Mouse (Mus musculus): ENCODE measurements around the gene Ankrd33. TPM values are rescaled to one million over a fixed set of nuclear protein-coding genes. Genes with fewer than 3 reads are reported as not detected.

The Ankrd33 gene
- polyA plus RNA-seq, 1 experiment from 2014 or later = not detected

GRCm38 (mm10) chr15:101069641-101070190, 45.8 kb upstream of the Ankrd33 start:
- H3K27me3 ChIP-seq (ENCODE audit: control insufficient read depth, insufficient read depth, low read length) = no peaks in the 10 kb centered on the region
- H3K36me3 ChIP-seq (ENCODE audit: control insufficient read depth, insufficient read depth, low read length) = no peaks in the 10 kb centered on the region
- 63% methylated on average over 9 of the region's 9 CpGs for WGBS
- DNase-seq (ENCODE audit: low spot score) (no peak), ATAC-seq (ENCODE audit: low FRiP score, low TSS enrichment) (no peak)
- H3K9ac ChIP-seq (ENCODE audit: low read length) = 0 out of 2 replicates have a peak overlapping the region, but pooled peaks have one; percentile 23
- no peak overlapping the region for H3K4me2 ChIP-seq (replicated peaks; ENCODE audit: low read depth)
- H3K27ac ChIP-seq (replicated peaks) = peak overlapping the region; percentile 79
- no peaks in the 10 kb centered on the region for H3K9me3 ChIP-seq (ENCODE audit: control insufficient read depth, low read length)
- no peak for TF ChIP-seq EP300 (optimal IDR thresholded peaks at IDR 0.05)
- TF ChIP-seq CTCF (IDR thresholded peaks at IDR 0.05; ENCODE audit: low read depth) = no peak
- no peak overlapping the region for H3K4me3 ChIP-seq (ENCODE audit: low read depth, low read length)
- peaks cover 10% of the 10 kb centered on the region; the same call in 1 of the 2 replicates for H3K4me1 ChIP-seq (replicated peaks; ENCODE audit: control insufficient read depth, insufficient read depth)

GRCm38 (mm10) chr15:101070762-101071161, 44.8 kb upstream of the Ankrd33 start:
- TF ChIP-seq EP300 (optimal IDR thresholded peaks at IDR 0.05) (peak; percentile 76), CTCF (IDR thresholded peaks at IDR 0.05; ENCODE audit: low read depth) (no peak)
- peak overlapping the region; percentile 79 for H3K27ac ChIP-seq (replicated peaks)
- H3K4me1 ChIP-seq (replicated peaks; ENCODE audit: control insufficient read depth, insufficient read depth) = peaks cover 10% of the 10 kb centered on the region; the same call in 1 of the 2 replicates
- H3K4me2 ChIP-seq (replicated peaks; ENCODE audit: low read depth) = peak overlapping the region; percentile 14; the same call in 1 of the 2 replicates
- no peaks in the 10 kb centered on the region for H3K27me3 ChIP-seq (ENCODE audit: control insufficient read depth, insufficient read depth, low read length)
- H3K9me3 ChIP-seq (ENCODE audit: control insufficient read depth, low read length) = no peaks in the 10 kb centered on the region
- WGBS = 30% methylated on average over 5 of the region's 5 CpGs
- H3K4me3 ChIP-seq (ENCODE audit: low read depth, low read length) = no peak overlapping the region
- peak overlapping the region; percentile 23 for H3K9ac ChIP-seq (ENCODE audit: low read length)
- H3K36me3 ChIP-seq (ENCODE audit: control insufficient read depth, insufficient read depth, low read length) = no peaks in the 10 kb centered on the region
- ATAC-seq (ENCODE audit: low FRiP score, low TSS enrichment) (peak; percentile 79), DNase-seq (ENCODE audit: low spot score) (peak; percentile 76)

GRCm38 (mm10) chr15:101072736-101073135, 42.8 kb upstream of the Ankrd33 start:
- H3K9me3 ChIP-seq (ENCODE audit: control insufficient read depth, low read length) = no peaks in the 10 kb centered on the region
- WGBS = 51% methylated on average over 2 of the region's 2 CpGs
- peaks cover 10% of the 10 kb centered on the region; the same call in 1 of the 2 replicates for H3K4me1 ChIP-seq (replicated peaks; ENCODE audit: control insufficient read depth, insufficient read depth)
- H3K27ac ChIP-seq (replicated peaks) = peak overlapping the region; percentile 36; the same call in 1 of the 2 replicates
- TF ChIP-seq EP300 (optimal IDR thresholded peaks at IDR 0.05) (no peak), CTCF (IDR thresholded peaks at IDR 0.05; ENCODE audit: low read depth) (no peak)
- no peaks in the 10 kb centered on the region for H3K27me3 ChIP-seq (ENCODE audit: control insufficient read depth, insufficient read depth, low read length)
- no peaks in the 10 kb centered on the region for H3K36me3 ChIP-seq (ENCODE audit: control insufficient read depth, insufficient read depth, low read length)
- H3K9ac ChIP-seq (ENCODE audit: low read length) = no peak overlapping the region
- H3K4me3 ChIP-seq (ENCODE audit: low read depth, low read length) = no peak overlapping the region
- no peak for DNase-seq (ENCODE audit: low spot score)
- no peak for ATAC-seq (ENCODE audit: low FRiP score, low TSS enrichment)
- H3K4me2 ChIP-seq (replicated peaks; ENCODE audit: low read depth) = no peak overlapping the region

- no peak for ATAC-seq (ENCODE audit: low FRiP score, low TSS enrichment)
- TF ChIP-seq EP300 (optimal IDR thresholded peaks at IDR 0.05) = no peak
- TF ChIP-seq CTCF (IDR thresholded peaks at IDR 0.05; ENCODE audit: low read depth) = no peak
- Histone ChIP-seq H3K4me1 (replicated peaks; ENCODE audit: control insufficient read depth, insufficient read depth) (peaks cover 10% of the 10 kb centered on the region; the same call in 1 of the 2 replicates), H3K4me3 (ENCODE audit: low read depth, low read length) (no peak overlapping the region), H3K27ac (replicated peaks) (peak overlapping the region; percentile 8; the same call in 1 of the 2 replicates), H3K27me3 (ENCODE audit: control insufficient read depth, insufficient read depth, low read length) (no peaks in the 10 kb centered on the region), H3K4me2 (replicated peaks; ENCODE audit: low read depth) (no peak overlapping the region), H3K9me3 (ENCODE audit: control insufficient read depth, low read length) (no peaks in the 10 kb centered on the region), H3K9ac (ENCODE audit: low read length) (no peak overlapping the region), H3K36me3 (ENCODE audit: control insufficient read depth, insufficient read depth, low read length) (no peaks in the 10 kb centered on the region)
- WGBS = 85% methylated on average over 5 of the region's 5 CpGs
- DNase-seq (ENCODE audit: low spot score) = no peak
Observed at GRCm38 (mm10) chr15:101074067-101074466, 41.5 kb upstream of the Ankrd33 start.

GRCm38 (mm10) chr15:101075150-101075549, 40.4 kb upstream of the Ankrd33 start:
- peaks cover 4% of the 10 kb centered on the region; the same call in 1 of the 2 replicates for H3K4me1 ChIP-seq (replicated peaks; ENCODE audit: control insufficient read depth, insufficient read depth)

GRCm38 (mm10) chr15:101075656-101076055, 39.9 kb upstream of the Ankrd33 start:
- ATAC-seq (ENCODE audit: low FRiP score, low TSS enrichment) = no peak

More at GRCm38 (mm10) chr15:101075150-101075549, 40.4 kb upstream of the Ankrd33 start:
- Histone ChIP-seq H3K4me3 (ENCODE audit: low read depth, low read length) (no peak overlapping the region), H3K27me3 (ENCODE audit: control insufficient read depth, insufficient read depth, low read length) (no peaks in the 10 kb centered on the region), H3K36me3 (ENCODE audit: control insufficient read depth, insufficient read depth, low read length) (no peaks in the 10 kb centered on the region), H3K4me2 (replicated peaks; ENCODE audit: low read depth) (no peak overlapping the region), H3K9ac (ENCODE audit: low read length) (no peak overlapping the region), H3K27ac (replicated peaks) (0 out of 2 replicates have a peak overlapping the region, but pooled peaks have one; percentile 2), H3K9me3 (ENCODE audit: control insufficient read depth, low read length) (no peaks in the 10 kb centered on the region)
- ATAC-seq (ENCODE audit: low FRiP score, low TSS enrichment) (no peak), DNase-seq (ENCODE audit: low spot score) (no peak)
- 68% methylated on average over 4 of the region's 4 CpGs for WGBS
- 0 out of 2 replicates have a peak, but pooled peaks have one; percentile 18 for TF ChIP-seq CTCF (IDR thresholded peaks at IDR 0.05; ENCODE audit: low read depth)
- TF ChIP-seq EP300 (optimal IDR thresholded peaks at IDR 0.05) = no peak

More at GRCm38 (mm10) chr15:101075656-101076055, 39.9 kb upstream of the Ankrd33 start:
- Histone ChIP-seq H3K4me1 (replicated peaks; ENCODE audit: control insufficient read depth, insufficient read depth) (peaks cover 2% of the 10 kb centered on the region; the same call in 1 of the 2 replicates), H3K9ac (ENCODE audit: low read length) (no peak overlapping the region), H3K4me3 (ENCODE audit: low read depth, low read length) (no peak overlapping the region), H3K4me2 (replicated peaks; ENCODE audit: low read depth) (no peak overlapping the region), H3K9me3 (ENCODE audit: control insufficient read depth, low read length) (no peaks in the 10 kb centered on the region), H3K27me3 (ENCODE audit: control insufficient read depth, insufficient read depth, low read length) (no peaks in the 10 kb centered on the region), H3K36me3 (ENCODE audit: control insufficient read depth, insufficient read depth, low read length) (no peaks in the 10 kb centered on the region), H3K27ac (replicated peaks) (no peak overlapping the region)
- 74% methylated on average over 5 of the region's 5 CpGs for WGBS
- DNase-seq (ENCODE audit: low spot score) = no peak
- TF ChIP-seq EP300 (optimal IDR thresholded peaks at IDR 0.05) (no peak), CTCF (IDR thresholded peaks at IDR 0.05; ENCODE audit: low read depth) (no peak)
